Mouse (Mus musculus) embryo, embryonic 9.5 days (tissue): Measurements from ENCODE around the gene Aff1.

Experiments
- DNase-seq: peaks from one replicate; pipeline ENCODE4 v3.0.0-alpha.2; 2017; ENCODE audit errors: extremely low spot score

Gene Aff1

DNA sequence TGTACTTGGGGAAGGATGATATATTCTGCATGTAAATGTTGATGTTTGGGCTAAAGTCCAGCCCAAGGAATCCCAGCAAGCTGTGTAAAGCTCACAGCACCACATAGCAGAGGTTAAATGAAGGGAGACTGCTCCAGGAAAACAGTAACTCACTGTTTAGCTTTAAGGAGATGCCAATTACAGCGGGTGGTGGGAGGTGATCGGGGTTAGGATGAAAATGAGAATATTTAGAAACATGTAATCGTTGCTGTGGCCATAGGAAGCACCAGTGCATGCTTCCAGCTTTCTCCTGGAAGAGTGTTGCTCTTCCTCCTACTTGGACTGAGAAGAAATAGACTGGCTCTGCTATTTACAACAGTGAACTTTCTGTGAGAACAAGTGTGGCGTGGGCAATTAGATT lies 80.1 kb downstream of the Aff1 start:
- no peak for DNase-seq

- peak; percentile 60 for DNase-seq
Observed at GRCm38 (mm10) chr5:103773100-103773552, 81.0 kb downstream of the Aff1 start.

GRCm38 (mm10) chr5:103774703-103775333 lies 82.6 kb downstream of the Aff1 start:
- no peak for DNase-seq

GRCm38 (mm10) chr5:103775429-103775828 lies 83.3 kb downstream of the Aff1 start:
- DNase-seq = no peak

GRCm38 (mm10) chr5:103776842-103777241 lies 84.7 kb downstream of the Aff1 start:
- DNase-seq = no peak

DNA sequence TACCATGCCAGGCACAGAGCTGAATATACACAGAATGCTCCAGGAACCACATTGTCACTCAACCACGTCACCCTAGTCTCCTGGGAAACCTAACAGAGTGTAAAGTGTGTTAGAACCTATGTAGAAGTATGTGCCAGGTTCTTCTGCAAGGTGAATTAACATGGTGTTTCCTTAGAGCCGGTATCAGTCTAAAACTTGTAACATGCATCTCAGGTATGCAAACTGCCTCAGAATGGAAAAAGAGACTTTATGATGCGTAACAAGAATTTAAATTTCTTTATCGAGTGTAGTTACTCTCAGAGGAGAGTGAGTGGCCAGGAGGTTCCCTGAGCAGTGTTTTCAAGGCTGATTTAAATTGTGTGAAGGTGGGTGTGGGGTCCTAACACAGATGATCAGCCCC lies 85.3 kb downstream of the Aff1 start:
- DNase-seq = no peak

DNA sequence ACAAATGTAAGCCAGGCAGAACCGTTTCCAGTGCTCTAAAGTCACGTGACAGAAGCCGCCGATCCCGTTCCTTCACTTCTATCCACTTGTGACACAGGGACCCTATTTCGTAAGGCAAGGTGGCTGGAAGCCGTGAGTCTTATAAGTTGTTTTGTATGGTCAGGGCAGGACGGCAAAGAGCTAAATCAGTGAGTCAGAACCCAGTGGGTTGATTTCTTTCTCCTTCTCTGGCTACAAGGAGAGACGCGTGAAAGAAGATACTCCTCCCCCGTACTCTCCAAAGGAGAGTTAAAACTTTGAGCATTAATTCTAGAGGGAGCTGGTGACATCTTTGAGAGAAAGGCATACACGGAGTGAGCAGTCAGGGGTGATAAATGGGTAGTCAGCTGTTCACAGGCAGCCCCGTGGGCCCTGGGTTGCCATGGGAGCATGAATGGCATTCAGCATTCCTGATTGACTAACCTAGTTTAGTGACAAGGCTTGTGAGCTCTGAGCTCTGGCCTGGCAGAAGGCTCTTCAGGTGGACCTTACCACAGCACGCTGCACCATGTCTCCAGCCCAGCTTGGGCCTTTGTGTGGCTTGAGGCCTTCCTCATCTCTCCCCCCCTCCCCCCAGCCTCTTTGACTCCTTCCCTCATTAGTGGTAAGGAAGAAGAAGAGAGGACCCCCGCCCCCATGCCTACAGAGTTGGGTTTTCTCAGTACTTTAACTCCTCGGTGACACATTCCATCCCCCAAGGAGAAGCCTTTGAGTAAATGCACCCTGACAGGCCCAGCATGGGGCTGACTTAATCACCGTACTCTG lies 86.3 kb downstream of the Aff1 start:
- DNase-seq = peak; percentile 84

GRCm38 (mm10) chr5:103779836-103780235 lies 87.7 kb downstream of the Aff1 start:
- peak; percentile 38 for DNase-seq

DNA sequence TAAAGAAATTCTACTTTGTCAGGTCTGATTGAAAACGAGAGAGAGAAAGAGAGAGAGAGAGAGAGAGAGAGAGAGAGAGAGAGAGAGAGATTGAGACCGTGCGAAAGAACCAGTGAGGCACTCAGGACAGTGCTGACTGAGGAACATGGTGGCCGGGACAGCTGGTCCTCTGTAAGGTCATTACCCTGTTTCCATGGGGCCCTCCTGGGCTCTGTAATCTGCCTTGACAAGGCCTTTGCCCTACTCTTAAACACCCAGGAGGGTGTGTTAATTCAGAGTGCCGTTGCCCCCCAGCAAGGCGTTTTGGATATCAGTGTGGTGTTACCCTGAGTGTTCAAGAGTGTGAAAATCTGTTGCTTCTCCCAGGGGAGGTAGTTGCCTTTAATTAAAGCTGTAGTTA lies 88.1 kb downstream of the Aff1 start:
- DNase-seq = peak; percentile 34

GRCm38 (mm10) chr5:103780836-103781235 lies 88.7 kb downstream of the Aff1 start:
- no peak for DNase-seq

GRCm38 (mm10) chr5:103783086-103783668 lies 91.0 kb downstream of the Aff1 start:
- no peak for DNase-seq

DNA sequence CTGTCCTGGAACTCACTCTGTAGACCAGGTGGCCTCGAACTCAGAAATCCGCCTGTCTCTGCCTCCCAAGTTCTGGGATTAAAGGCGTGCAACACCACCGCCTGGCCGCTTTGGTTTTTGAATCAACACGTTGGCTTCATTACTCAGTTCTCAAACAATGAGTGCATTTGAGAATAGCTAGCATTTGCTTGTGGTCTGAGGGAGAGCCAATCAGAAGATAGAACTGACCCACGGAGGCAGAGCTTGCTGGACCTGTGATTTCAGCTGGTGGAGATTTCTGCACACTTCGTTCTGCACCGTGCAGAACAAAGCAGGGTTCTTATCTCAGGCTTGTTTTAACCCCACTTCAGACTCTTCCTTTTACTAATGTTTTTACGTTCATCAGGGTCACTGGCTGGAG lies 93.9 kb downstream of the Aff1 start:
- no peak for DNase-seq

- DNase-seq = no peak
Observed at GRCm38 (mm10) chr5:103788476-103788875, 96.3 kb downstream of the Aff1 start.

- DNase-seq = no peak
Observed at GRCm38 (mm10) chr5:103788976-103789375, 96.8 kb downstream of the Aff1 start.

DNA sequence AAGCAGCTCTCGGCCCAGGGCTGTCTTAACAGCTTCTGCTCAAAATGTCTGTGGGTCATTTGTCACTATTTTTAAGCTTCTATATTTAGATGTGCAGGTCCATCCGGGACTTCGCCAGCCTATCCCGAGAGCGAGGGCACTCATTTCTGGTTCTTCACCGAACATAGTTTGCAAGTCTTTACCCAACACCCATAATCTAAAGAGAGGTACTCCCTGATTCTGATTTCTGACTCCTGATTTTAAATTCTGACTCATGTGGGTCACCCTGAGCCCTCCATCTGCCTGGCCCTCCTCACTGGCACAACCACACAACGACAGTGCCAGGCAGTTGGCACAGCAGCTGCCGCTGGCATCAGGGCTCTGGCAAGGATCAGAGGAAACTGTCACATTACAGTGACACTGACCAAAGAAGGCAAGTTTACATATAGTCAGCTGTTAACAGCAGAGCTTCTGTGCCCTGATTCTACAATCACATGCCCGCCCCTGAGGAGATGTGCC lies 97.5 kb downstream of the Aff1 start:
- no peak for DNase-seq

DNA sequence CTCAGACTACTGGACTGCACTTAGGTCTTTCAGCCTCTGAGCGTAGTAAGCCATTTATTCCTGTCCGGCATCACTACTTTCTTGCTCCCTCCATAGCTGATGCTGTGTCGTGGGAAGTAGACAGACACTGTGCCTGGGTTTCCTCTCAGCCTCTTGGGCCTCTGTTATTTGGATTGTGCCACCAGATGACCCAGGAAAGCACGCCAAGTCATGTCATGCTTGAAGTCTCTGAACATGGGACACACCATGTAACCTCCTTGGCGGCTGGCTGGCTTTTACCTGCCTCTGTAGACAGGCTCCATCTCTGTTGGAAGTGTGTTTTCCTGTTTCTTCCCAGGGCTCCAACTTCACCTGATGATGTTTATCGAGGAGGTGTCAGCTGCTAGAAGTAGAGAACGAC lies 99.6 kb downstream of the Aff1 start:
- no peak for DNase-seq

GRCm38 (mm10) chr5:103795121-103795520 lies 102.9 kb downstream of the Aff1 start:
- no peak for DNase-seq

DNA sequence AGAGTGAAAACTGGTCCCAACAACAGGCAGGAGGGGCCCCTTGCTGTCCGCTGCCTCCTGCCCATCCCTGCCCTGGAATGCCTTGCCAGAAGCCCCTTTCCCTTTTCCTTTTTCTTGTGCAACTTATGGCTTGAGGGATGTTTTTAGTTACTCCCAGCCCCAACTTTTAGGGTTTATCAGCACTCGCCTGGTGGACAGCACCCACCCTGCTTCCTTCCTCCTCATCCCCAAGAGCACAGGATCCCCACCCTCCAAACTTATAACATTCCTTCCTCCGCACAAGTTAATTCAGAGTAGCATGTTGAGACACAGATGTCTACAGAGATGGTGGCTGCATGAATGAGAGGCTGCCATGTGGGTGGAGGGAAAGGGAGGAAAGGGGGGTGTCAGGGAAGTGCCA lies 103.9 kb downstream of the Aff1 start:
- no peak for DNase-seq

GRCm38 (mm10) chr5:103797774-103798173 lies 105.6 kb downstream of the Aff1 start:
- DNase-seq = no peak

DNA sequence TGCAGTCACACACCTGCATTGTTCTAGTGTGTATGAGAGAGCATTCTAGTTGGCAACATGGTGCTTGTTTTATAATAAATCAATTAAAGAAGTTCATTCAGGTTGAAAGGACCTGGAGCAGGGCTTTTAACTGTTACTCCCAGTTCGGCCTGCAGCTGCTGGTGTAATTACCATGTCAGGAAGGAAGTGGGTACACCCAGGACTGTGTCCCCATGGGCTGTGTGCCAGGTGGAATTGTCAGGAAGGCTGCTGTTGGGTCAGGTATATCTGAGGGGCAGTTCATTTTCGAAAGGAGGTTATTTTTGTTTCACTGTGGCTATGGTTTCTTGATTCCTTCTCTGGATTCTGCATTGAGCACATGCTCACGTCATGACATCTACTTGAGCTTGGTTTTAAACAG lies 107.3 kb downstream of the Aff1 start:
- DNase-seq = no peak

DNA sequence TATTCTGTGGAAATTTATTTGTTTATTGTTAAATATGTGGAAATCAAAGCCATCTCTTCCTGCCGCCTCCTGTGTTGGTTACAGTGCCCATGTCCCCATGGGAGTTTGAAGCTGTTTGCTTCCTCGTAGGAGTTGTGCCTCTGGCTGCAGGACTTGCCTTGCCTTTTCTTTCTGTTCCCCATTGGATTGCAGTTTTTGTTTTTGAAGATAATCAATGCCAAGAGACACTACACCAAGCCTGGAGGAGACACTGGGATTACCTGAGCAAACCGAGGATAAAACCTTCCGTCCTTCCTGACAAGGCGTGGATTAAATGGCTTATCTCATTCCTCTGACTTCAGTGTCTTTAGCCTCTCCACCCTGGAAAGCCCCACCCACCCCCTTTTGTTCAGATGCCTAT lies 107.8 kb downstream of the Aff1 start:
- no peak for DNase-seq

DNA sequence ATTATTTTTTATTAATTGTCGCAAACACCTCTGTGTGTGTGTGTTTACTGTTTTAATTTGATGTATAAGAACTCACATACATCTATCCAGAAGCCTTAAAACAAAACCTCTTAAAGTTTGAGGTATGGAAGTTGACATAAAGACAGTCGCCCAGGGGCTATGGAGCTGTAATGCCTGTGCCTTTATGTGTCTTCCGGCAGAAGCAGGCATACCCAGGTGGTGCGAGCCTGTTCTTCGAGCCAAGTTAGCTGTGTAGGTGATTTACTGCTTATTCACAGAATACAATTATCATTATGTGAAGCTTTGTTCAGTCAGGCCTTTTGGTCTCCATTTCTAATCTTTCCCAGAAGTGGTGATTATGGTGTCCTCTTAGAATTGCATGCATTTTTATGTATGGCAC lies 111.2 kb downstream of the Aff1 start:
- DNase-seq = no peak
